Mouse (Mus musculus): ENCODE measurements at regions not wholly inside any gene's neighbourhood (a gene's known extent, or its start where the extent isn't known, plus 50 kb on each side); places are given as distances from the start of the nearest gene placed in this dataset.

DNA sequence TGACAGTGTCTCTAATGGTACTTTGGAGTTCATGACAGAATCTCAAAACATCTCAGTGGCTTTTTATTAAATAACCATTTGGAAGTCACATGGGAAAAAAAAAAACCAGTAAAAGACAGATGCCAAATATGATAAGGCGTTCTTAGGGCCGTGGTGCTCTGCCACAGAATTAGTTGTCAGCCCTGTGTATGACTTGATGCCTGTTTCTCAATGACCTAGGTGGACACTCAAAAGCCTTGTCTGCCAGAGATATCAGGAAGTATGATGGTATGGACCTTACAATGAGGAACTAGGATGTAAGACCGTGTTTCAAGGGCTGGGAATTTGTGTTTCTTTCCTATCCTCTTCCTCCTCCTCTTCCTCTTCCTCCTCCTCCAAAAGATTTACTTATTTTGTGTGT lies 364.9 kb downstream of the Cd83 start:
- no peak for TF ChIP-seq CTCF (IDR thresholded peaks at IDR 0.05; ENCODE audit: borderline replicate concordance, insufficient read depth, low read depth, low read length)
- no peak for TF ChIP-seq POLR2A (IDR thresholded peaks at IDR 0.05; ENCODE audit: borderline replicate concordance, insufficient read depth, low read length)

Data from cerebellum, adult 2 months (tissue).